Mouse (Mus musculus) heart, embryonic 16.5 days (tissue): Measurements from ENCODE around the gene Kif1a. TPM values are rescaled to one million over a fixed set of nuclear protein-coding genes. Genes with fewer than 3 reads are reported as not detected.

Experiments used
- ATAC-seq: fragments of 200-750 bp; cut with Nextera tagmentation; replicated peaks from 2 replicates; pipeline ENCODE4 v1.8.0; 2017; ENCODE audit warnings: moderate number of reproducible peaks; ENCODE audit not compliant: insufficient read depth, low FRiP score; ENCODE audit errors: extremely low read depth
- H3K27ac ChIP-seq: fragments of 300-500 bp; sonication (generic); 2 replicates; pipeline ENCODE4 v1.5.1; 2014; ENCODE audit warnings: mild to moderate bottlenecking, low read length, control low read depth, moderate library complexity
- H3K27me3 ChIP-seq: fragments of 300-500 bp; sonication (generic); 2 replicates; pipeline ENCODE4 v1.6.1; 2014; ENCODE audit warnings: low read length, mixed read lengths; ENCODE audit not compliant: control insufficient read depth, insufficient read depth
- H3K36me3 ChIP-seq: fragments of 300-500 bp; sonication (generic); 2 replicates; pipeline ENCODE4 v1.6.1; 2014; ENCODE audit not compliant: control insufficient read depth, insufficient read depth
- H3K4me1 ChIP-seq: fragments of 300-500 bp; sonication (generic); 2 replicates; pipeline ENCODE4 v1.6.1; 2014; ENCODE audit warnings: low read length, mixed read lengths; ENCODE audit not compliant: control insufficient read depth, insufficient read depth
- H3K4me2 ChIP-seq: fragments of 300-500 bp; sonication (generic); 2 replicates; pipeline ENCODE4 v1.6.1; 2014; ENCODE audit warnings: low read depth, mild to moderate bottlenecking, control low read depth, low read length
- H3K4me3 ChIP-seq: fragments of 300-500 bp; sonication (generic); 2 replicates; pipeline ENCODE4 v1.5.1; 2014; ENCODE audit warnings: mild to moderate bottlenecking, control low read depth, low read length
- H3K9ac ChIP-seq: fragments of 300-500 bp; sonication (generic); 2 replicates; pipeline ENCODE4 v1.6.1; 2014; ENCODE audit warnings: low read length, control low read depth
- H3K9me3 ChIP-seq: fragments of 300-500 bp; sonication (generic); replicated peaks from 2 replicates; pipeline ENCODE4 v1.6.1; 2016; ENCODE audit warnings: low read length; ENCODE audit not compliant: control insufficient read depth
- WGBS: fragments of 180-500 bp; shearing (Covaris S2); extraction: QIAGEN DNeasy Blood & Tissue Kit; methylation state at CpG from one replicate; pipeline ENCODE4 v1.1.7; 2014; 5-methylcytosine and 5-hydroxymethylcytosine counted together
- polyA plus RNA-seq: library from polyadenylated mRNA; unstranded; fragments of >200 nt; fragmentation: Nextera tagmentation; extraction: Ambion mirVana; gene quantifications from 2 replicates; pipeline ENCODE4 v1.2.1, GENCODE M21; 2015

The Kif1a gene
- polyA plus RNA-seq, 1 experiment from 2014 or later = 8.3 TPM

GRCm38 (mm10) chr1:93020602-93021001 is 81.1 kb downstream of the Kif1a start:
- H3K4me2 ChIP-seq = no peak overlapping the region
- H3K27ac ChIP-seq = no peak overlapping the region
- no peaks in the 10 kb centered on the region for H3K36me3 ChIP-seq
- H3K27me3 ChIP-seq = 0 out of 2 replicates have a peak, but pooled peaks cover 8% of the 10 kb centered on the region
- no peaks in the 10 kb centered on the region for H3K9me3 ChIP-seq
- 67% methylated on average over 4 of the region's 4 CpGs for WGBS
- ATAC-seq = no peak
- H3K4me3 ChIP-seq = no peak overlapping the region
- no peaks in the 10 kb centered on the region for H3K4me1 ChIP-seq
- H3K9ac ChIP-seq = no peak overlapping the region

- Histone ChIP-seq H3K9me3 (no peaks in the 10 kb centered on the region), H3K4me1 (no peaks in the 10 kb centered on the region), H3K27me3 (0 out of 2 replicates have a peak, but pooled peaks cover 8% of the 10 kb centered on the region), H3K4me2 (no peak overlapping the region), H3K4me3 (no peak overlapping the region), H3K9ac (no peak overlapping the region), H3K27ac (no peak overlapping the region), H3K36me3 (no peaks in the 10 kb centered on the region)
- no peak for ATAC-seq
- 83% methylated on average over 10 of the region's 10 CpGs for WGBS
Measured at GRCm38 (mm10) chr1:93018716-93019115, 83.0 kb downstream of the Kif1a start.

- no peak overlapping the region for H3K9ac ChIP-seq
- H3K27me3 ChIP-seq = 0 out of 2 replicates have a peak, but pooled peaks cover 2% of the 10 kb centered on the region
- H3K4me3 ChIP-seq = no peak overlapping the region
- H3K4me2 ChIP-seq = no peak overlapping the region
- no peak overlapping the region for H3K27ac ChIP-seq
- no peaks in the 10 kb centered on the region for H3K36me3 ChIP-seq
- WGBS = 47% methylated on average over 2 of the region's 2 CpGs
- ATAC-seq = no peak
- H3K9me3 ChIP-seq = no peaks in the 10 kb centered on the region
- H3K4me1 ChIP-seq = peaks cover 3% of the 10 kb centered on the region; the same call in 1 of the 2 replicates
Measured at GRCm38 (mm10) chr1:93015136-93015535, 86.6 kb downstream of the Kif1a start.

- H3K27ac ChIP-seq = no peak overlapping the region
- H3K4me1 ChIP-seq = peaks cover 6% of the 10 kb centered on the region
- ATAC-seq = 0 out of 2 replicates have a peak, but pooled peaks have one; percentile 46
- H3K4me3 ChIP-seq = no peak overlapping the region
- H3K4me2 ChIP-seq = no peak overlapping the region
- no peaks in the 10 kb centered on the region for H3K27me3 ChIP-seq
- H3K9me3 ChIP-seq = no peaks in the 10 kb centered on the region
- no peaks in the 10 kb centered on the region for H3K36me3 ChIP-seq
- H3K9ac ChIP-seq = no peak overlapping the region
Measured at GRCm38 (mm10) chr1:93014460-93014859, 87.3 kb downstream of the Kif1a start.

- no peak for ATAC-seq
- Histone ChIP-seq H3K4me1 (peaks cover 14% of the 10 kb centered on the region), H3K36me3 (no peaks in the 10 kb centered on the region), H3K9ac (no peak overlapping the region), H3K27me3 (no peaks in the 10 kb centered on the region), H3K4me2 (no peak overlapping the region), H3K4me3 (no peak overlapping the region), H3K27ac (no peak overlapping the region), H3K9me3 (no peaks in the 10 kb centered on the region)
- 80% methylated on average over 4 of the region's 4 CpGs for WGBS
Measured at GRCm38 (mm10) chr1:93013367-93013766, 88.4 kb downstream of the Kif1a start.

- H3K9ac ChIP-seq = no peak overlapping the region
- no peak for ATAC-seq
- H3K4me2 ChIP-seq = no peak overlapping the region
- no peaks in the 10 kb centered on the region for H3K9me3 ChIP-seq
- H3K4me3 ChIP-seq = no peak overlapping the region
- H3K36me3 ChIP-seq = no peaks in the 10 kb centered on the region
- H3K4me1 ChIP-seq = peaks cover 14% of the 10 kb centered on the region
- WGBS = 67% methylated on average over 7 of the region's 7 CpGs
- H3K27me3 ChIP-seq = no peaks in the 10 kb centered on the region
- no peak overlapping the region for H3K27ac ChIP-seq
Measured at GRCm38 (mm10) chr1:93012103-93012585, 89.6 kb downstream of the Kif1a start.

GRCm38 (mm10) chr1:93010731-93011130 is 91.0 kb downstream of the Kif1a start:
- 29% methylated on average over 3 of the region's 3 CpGs for WGBS
- no peak overlapping the region for H3K4me3 ChIP-seq
- H3K4me2 ChIP-seq = no peak overlapping the region
- no peak overlapping the region for H3K9ac ChIP-seq
- H3K4me1 ChIP-seq = peaks cover 14% of the 10 kb centered on the region
- no peak overlapping the region for H3K27ac ChIP-seq
- no peaks in the 10 kb centered on the region for H3K27me3 ChIP-seq
- H3K9me3 ChIP-seq = no peaks in the 10 kb centered on the region
- H3K36me3 ChIP-seq = no peaks in the 10 kb centered on the region
- no peak for ATAC-seq

GRCm38 (mm10) chr1:93009196-93009595 is 92.6 kb downstream of the Kif1a start:
- 0 out of 2 replicates have a peak overlapping the region, but pooled peaks have one; percentile 25 for H3K4me2 ChIP-seq
- ATAC-seq = no peak; the same call in 1 of the 2 replicates

GRCm38 (mm10) chr1:93006061-93006460 is 95.7 kb downstream of the Kif1a start, which contains the start of gene Aqp12:
Gene Aqp12, plus strand, starts transcription at chr1:93006334.
- Histone ChIP-seq H3K4me3 (no peak within 1 kb of the TSS), H3K27ac (no peak within 1 kb of the TSS), H3K4me2 (no peak within 1 kb of the TSS), H3K9ac (no peak within 1 kb of the TSS), H3K27me3 (no peaks in the 10 kb centered on the region), H3K9me3 (peaks cover 1% of the 10 kb centered on the region), H3K36me3 (no peaks in the 10 kb centered on the region), H3K4me1 (peaks cover 11% of the 10 kb centered on the region)
- 62% methylated on average over 7 of the region's 7 CpGs for WGBS
- ATAC-seq = no peak

More at GRCm38 (mm10) chr1:93009196-93009595, 92.6 kb downstream of the Kif1a start:
- no peak overlapping the region for H3K9ac ChIP-seq
- H3K27me3 ChIP-seq = no peaks in the 10 kb centered on the region
- no peak overlapping the region for H3K4me3 ChIP-seq
- H3K4me1 ChIP-seq = peaks cover 14% of the 10 kb centered on the region
- no peaks in the 10 kb centered on the region for H3K9me3 ChIP-seq
- no peak overlapping the region for H3K27ac ChIP-seq
- 25% methylated on average over 4 of the region's 4 CpGs for WGBS
- no peaks in the 10 kb centered on the region for H3K36me3 ChIP-seq
